9 mouse cellular contexts compared by ENCODE assay signal in genomic region chr4:116015996-116016395, GRCm38 (mm10). TPM values are rescaled to one million over a fixed set of nuclear protein-coding genes. Genes with fewer than 3 reads are reported as not detected.
DNase-seq lines count a peak whose midpoint lies in the region; ATAC-seq and TF ChIP-seq lines count a peak whose summit lies in the region.
"Had no signal": no experiment of that assay in that cellular context is flagged by ENCODE, and none has a peak within 500 bp of the region (broad histone marks: within the 10 kb centered on the region; RNA-seq: fewer than 3 reads in every experiment).

No protein-coding gene starts in this region.

- H3K4me3 ChIP-seq in liver, embryonic 13.5 days (replicated peaks), result no peak overlapping the region
- H3K4me3 ChIP-seq in liver, embryonic 11.5 days (ENCODE audit: low read depth, low read length), result no peak overlapping the region
- peak overlapping the region; percentile 75 for H3K4me3 ChIP-seq in cortical plate, adult 2 months (ENCODE audit: insufficient read depth, low read length)
- H3K4me3 ChIP-seq in liver, embryonic 16.5 days (ENCODE audit: low read depth, low read length), result peak overlapping the region; percentile 65; the same call in 1 of the 2 replicates

- peak; percentile 40 for TF ChIP-seq POLR2A in cortical plate, adult 2 months (IDR thresholded peaks at IDR 0.05; ENCODE audit: extremely low read depth, insufficient read depth, low read length)

- H3K27me3 ChIP-seq in liver, embryonic 13.5 days, result peaks cover 68% of the 10 kb centered on the region
- peaks cover 54% of the 10 kb centered on the region for H3K27me3 ChIP-seq in liver, embryonic 11.5 days (replicated peaks; ENCODE audit: control insufficient read depth, insufficient read depth, low read length)
- peaks cover 44% of the 10 kb centered on the region for H3K27me3 ChIP-seq in liver, embryonic 16.5 days (ENCODE audit: control insufficient read depth, insufficient read depth, low read depth, low read length)

- ATAC-seq in liver, embryonic 13.5 days (ENCODE audit: low read depth), result no peak
- no peak for ATAC-seq in liver, embryonic 11.5 days (replicated peaks; ENCODE audit: low FRiP score)
- ATAC-seq in liver, embryonic 16.5 days (ENCODE audit: low read depth), result no peak

- DNase-seq in liver, embryonic 13.5 days, result no peak
- DNase-seq in liver, embryonic 11.5 days (ENCODE audit: low spot score), result no peak
- DNase-seq in cerebellum, adult 8-10 months, result peak; percentile 29
- no peak for DNase-seq in adrenal gland, adult 8-10 months
- no peak for DNase-seq in spleen, postnatal 4 days (ENCODE audit: low spot score in 2 of 2)
- DNase-seq: gastrocnemius, postnatal 36 days; spleen, adult 18-20 months had no signal

- no peak for TF ChIP-seq CTCF in cortical plate, adult 2 months (IDR thresholded peaks at IDR 0.05; ENCODE audit: extremely low read depth, insufficient read depth, low read length)

- no peak overlapping the region for H3K27ac ChIP-seq in liver, embryonic 13.5 days
- H3K27ac ChIP-seq in liver, embryonic 11.5 days (ENCODE audit: low read depth, low read length), result no peak overlapping the region
- H3K27ac ChIP-seq in cortical plate, adult 2 months (ENCODE audit: insufficient read depth, low read length), result no peak overlapping the region
- H3K27ac ChIP-seq in liver, embryonic 16.5 days (ENCODE audit: low read length), result no peak overlapping the region

- H3K9me3 ChIP-seq in liver, embryonic 13.5 days (replicated peaks), result no peaks in the 10 kb centered on the region
- no peaks in the 10 kb centered on the region for H3K9me3 ChIP-seq in liver, embryonic 11.5 days (ENCODE audit: control insufficient read depth, low read length)
- no peaks in the 10 kb centered on the region for H3K9me3 ChIP-seq in liver, embryonic 16.5 days (replicated peaks; ENCODE audit: control insufficient read depth, low read length)

- H3K36me3 ChIP-seq in liver, embryonic 13.5 days, result no peaks in the 10 kb centered on the region
- no peaks in the 10 kb centered on the region for H3K36me3 ChIP-seq in liver, embryonic 11.5 days (ENCODE audit: control insufficient read depth, insufficient read depth, low read length)
- H3K36me3 ChIP-seq in liver, embryonic 16.5 days (ENCODE audit: control insufficient read depth, insufficient read depth), result no peaks in the 10 kb centered on the region

- 56% methylated on average over 8 of the region's 8 CpGs for WGBS in liver, embryonic 13.5 days (ENCODE audit: insufficient replicate concordance)
- 63% methylated on average over 8 of the region's 8 CpGs for WGBS in liver, embryonic 11.5 days
- WGBS in liver, embryonic 16.5 days (ENCODE audit: insufficient replicate concordance), result 57% methylated on average over 8 of the region's 8 CpGs

- peaks cover 15% of the 10 kb centered on the region for H3K4me1 ChIP-seq in liver, embryonic 13.5 days (replicated peaks)
- H3K4me1 ChIP-seq in liver, embryonic 11.5 days (replicated peaks; ENCODE audit: control insufficient read depth, insufficient read depth, low read length), result peaks cover 5% of the 10 kb centered on the region; the same call in 1 of the 2 replicates
- peaks cover 2% of the 10 kb centered on the region; the same call in 1 of the 2 replicates for H3K4me1 ChIP-seq in cortical plate, adult 2 months (ENCODE audit: control insufficient read depth, insufficient read depth, low read length)
- H3K4me1 ChIP-seq in liver, embryonic 16.5 days (ENCODE audit: control insufficient read depth, low read depth, low read length), result no peaks in the 10 kb centered on the region; the same call in 1 of the 2 replicates

- peak overlapping the region; percentile 70; the same call in 1 of the 2 replicates for H3K4me2 ChIP-seq in liver, embryonic 13.5 days
- H3K4me2 ChIP-seq in liver, embryonic 11.5 days, result no peak overlapping the region
- peak overlapping the region; percentile 32 for H3K4me2 ChIP-seq in liver, embryonic 16.5 days (ENCODE audit: low read depth, low read length)

- no peak overlapping the region for H3K9ac ChIP-seq in liver, embryonic 13.5 days
- H3K9ac ChIP-seq in liver, embryonic 11.5 days (ENCODE audit: low read depth, low read length), result no peak overlapping the region
- no peak overlapping the region for H3K9ac ChIP-seq in liver, embryonic 16.5 days (ENCODE audit: low read depth, low read length)

RNA-seq across cellular contexts. Expression of gene Faah, which starts 1.7 kb away (rescaled TPM):
- 4.9 and 5.1 TPM in 2 replicates for polyA plus RNA-seq in liver, embryonic 13.5 days (2015; fragmentation: Nextera tagmentation; extraction: Ambion mirVana)
- 3.9 and 4.7 TPM in 2 replicates for polyA plus RNA-seq in liver, embryonic 11.5 days (2014; fragmentation: Nextera tagmentation; extraction: Ambion mirVana)
- 133 and 159 TPM in 2 replicates for polyA plus RNA-seq in cortical plate, adult 2 months (2012; rRNA removed)
- polyA plus RNA-seq in liver, embryonic 16.5 days (2015; fragmentation: Nextera tagmentation; extraction: Ambion mirVana), result 12.2 and 14.5 TPM in 2 replicates
- 10 to 100 TPM in 1 of 4 experiments, 1 to 10 TPM in 3; 4.1 to 10.5 (median 6.0) TPM for total RNA-seq in adrenal gland, adult 8-10 months (2022)

RNA-seq across cellular contexts. Expression of gene Nsun4, which starts 37.7 kb away (rescaled TPM):
- polyA plus RNA-seq in liver, embryonic 13.5 days (2015; fragmentation: Nextera tagmentation; extraction: Ambion mirVana), result 9.4 and 11.2 TPM in 2 replicates
- 17.8 and 19.5 TPM in 2 replicates for polyA plus RNA-seq in liver, embryonic 11.5 days (2014; fragmentation: Nextera tagmentation; extraction: Ambion mirVana)
- polyA plus RNA-seq in cortical plate, adult 2 months (2012; rRNA removed), result 8.8 and 9.4 TPM in 2 replicates
- 8.6 and 8.9 TPM in 2 replicates for polyA plus RNA-seq in liver, embryonic 16.5 days (2015; fragmentation: Nextera tagmentation; extraction: Ambion mirVana)
- total RNA-seq in adrenal gland, adult 8-10 months (2022), result 10 to 100 TPM; 30.5 to 41.1 (median 34.8) TPM

RNA-seq across cellular contexts. Expression of gene Uqcrh, which starts 58.9 kb away (rescaled TPM):
- 366 and 368 TPM in 2 replicates for polyA plus RNA-seq in liver, embryonic 13.5 days (2015; fragmentation: Nextera tagmentation; extraction: Ambion mirVana)
- 483 and 529 TPM in 2 replicates for polyA plus RNA-seq in liver, embryonic 11.5 days (2014; fragmentation: Nextera tagmentation; extraction: Ambion mirVana)
- 672 and 678 TPM in 2 replicates for polyA plus RNA-seq in cortical plate, adult 2 months (2012; rRNA removed)
- polyA plus RNA-seq in liver, embryonic 16.5 days (2015; fragmentation: Nextera tagmentation; extraction: Ambion mirVana), result 296 and 326 TPM in 2 replicates
- 100 to 1,000 TPM; 390 to 507 (median 480) TPM for total RNA-seq in adrenal gland, adult 8-10 months (2022)

RNA-seq across cellular contexts. Expression of gene Lrrc41, which starts 59.1 kb away (rescaled TPM):
- 28.5 and 32.5 TPM in 2 replicates for polyA plus RNA-seq in liver, embryonic 13.5 days (2015; fragmentation: Nextera tagmentation; extraction: Ambion mirVana)
- polyA plus RNA-seq in liver, embryonic 11.5 days (2014; fragmentation: Nextera tagmentation; extraction: Ambion mirVana), result 67.6 and 70.8 TPM in 2 replicates
- polyA plus RNA-seq in cortical plate, adult 2 months (2012; rRNA removed), result 32.3 and 33.7 TPM in 2 replicates
- polyA plus RNA-seq in liver, embryonic 16.5 days (2015; fragmentation: Nextera tagmentation; extraction: Ambion mirVana), result 24.3 and 26.1 TPM in 2 replicates
- total RNA-seq in adrenal gland, adult 8-10 months (2022), result 10 to 100 TPM; 58.2 to 84.0 (median 64.9) TPM

Comparison
In these comparisons a context has a peak if more than half of its experiments do, and no peak if none do; other contexts are left out.
1. H3K4me3 ChIP-seq: peak in cortical plate, adult 2 months (single experiment) and liver, embryonic 16.5 days (single experiment); none in liver, embryonic 13.5 days (single experiment) and liver, embryonic 11.5 days (single experiment).